Mouse (Mus musculus) heart, embryonic 13.5 days (tissue): ENCODE measurements at regions not wholly inside any gene's neighbourhood (a gene's known extent, or its start where the extent isn't known, plus 50 kb on each side); places are given as distances from the start of the nearest gene placed in this dataset.

ENCODE experiments used
- ATAC-seq: fragments of 200-750 bp; cut with Nextera tagmentation; 2 replicates; pipeline ENCODE4 v1.8.0; 2017; ENCODE audit warnings: moderate TSS enrichment; ENCODE audit not compliant: insufficient number of reproducible peaks, low FRiP score, low TSS enrichment; ENCODE audit errors: extremely low read depth
- H3K27ac ChIP-seq: fragments of 300-500 bp; sonication (generic); replicated peaks from 2 replicates; pipeline ENCODE4 v1.5.1; 2015; ENCODE audit warnings: moderate library complexity, mild to moderate bottlenecking, inconsistent platforms
- H3K27me3 ChIP-seq: fragments of 300-500 bp; sonication (generic); replicated peaks from 2 replicates; pipeline ENCODE4 v1.6.1; 2015; ENCODE audit warnings: mild to moderate bottlenecking, inconsistent platforms
- H3K36me3 ChIP-seq: fragments of 300-500 bp; sonication (generic); 2 replicates; pipeline ENCODE4 v1.6.1; 2015; ENCODE audit warnings: mild to moderate bottlenecking, inconsistent platforms
- H3K4me1 ChIP-seq: fragments of 300-500 bp; sonication (generic); 2 replicates; pipeline ENCODE4 v1.6.1; 2015; ENCODE audit warnings: inconsistent platforms
- H3K4me2 ChIP-seq: fragments of 300-500 bp; sonication (generic); 2 replicates; pipeline ENCODE4 v1.6.1; 2015; ENCODE audit warnings: inconsistent platforms, mild to moderate bottlenecking, moderate library complexity
- H3K4me3 ChIP-seq: fragments of 300-500 bp; sonication (generic); 2 replicates; pipeline ENCODE4 v1.5.1; 2015; ENCODE audit warnings: moderate library complexity, mild to moderate bottlenecking, inconsistent platforms
- H3K9ac ChIP-seq: fragments of 300-500 bp; sonication (generic); 2 replicates; pipeline ENCODE4 v1.6.1; 2015; ENCODE audit warnings: inconsistent platforms, mild to moderate bottlenecking, moderate library complexity
- H3K9me3 ChIP-seq: fragments of 300-500 bp; sonication (generic); 2 replicates; pipeline ENCODE4 v1.6.1; 2016; ENCODE audit warnings: inconsistent platforms
- WGBS: fragments of 180-500 bp; shearing (Covaris S2); methylation state at CpG from one replicate; pipeline ENCODE4 v1.1.7; 2015; ENCODE audit warnings: mixed read lengths; 5-methylcytosine and 5-hydroxymethylcytosine counted together

DNA sequence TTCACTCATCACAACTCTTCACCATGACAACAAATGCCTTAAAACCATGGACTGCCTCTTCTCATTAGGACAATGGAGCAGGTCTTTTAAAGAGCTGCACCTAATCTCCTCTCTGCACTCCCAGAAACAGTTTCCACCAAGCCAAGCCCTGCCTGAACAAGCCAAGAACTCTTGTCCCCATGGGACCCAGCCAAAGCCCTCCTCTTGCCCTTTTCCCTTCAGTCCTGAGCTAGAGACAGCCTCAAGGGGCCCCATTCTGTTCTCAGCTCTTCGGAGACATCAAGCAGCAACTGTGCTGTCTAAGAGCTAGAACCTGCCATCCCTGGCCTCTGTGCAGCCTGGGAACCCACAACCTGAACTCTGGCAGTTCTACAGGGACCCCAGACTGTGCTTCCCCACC is 345.0 kb upstream of the Irak1bp1 start:
- ATAC-seq: no peak
- H3K9me3 ChIP-seq: no peaks in the 10 kb centered on the region
- H3K27ac ChIP-seq: no peak overlapping the region
- H3K4me2 ChIP-seq: no peak overlapping the region
- no peak overlapping the region for H3K4me3 ChIP-seq
- no peaks in the 10 kb centered on the region for H3K4me1 ChIP-seq
- no peak overlapping the region for H3K9ac ChIP-seq
- H3K27me3 ChIP-seq: no peaks in the 10 kb centered on the region
- H3K36me3 ChIP-seq: no peaks in the 10 kb centered on the region
- WGBS: 69% methylated on average over 1 of the region's 1 CpGs

GRCm38 (mm10) chr9:82493440-82493839 is 335.9 kb upstream of the Irak1bp1 start:
- Histone ChIP-seq H3K4me2 (no peak overlapping the region), H3K27me3 (no peaks in the 10 kb centered on the region), H3K9me3 (no peaks in the 10 kb centered on the region), H3K4me1 (no peaks in the 10 kb centered on the region), H3K36me3 (no peaks in the 10 kb centered on the region), H3K27ac (no peak overlapping the region), H3K4me3 (no peak overlapping the region), H3K9ac (no peak overlapping the region)
- no peak for ATAC-seq

GRCm38 (mm10) chr9:82510014-82510413 is 319.3 kb upstream of the Irak1bp1 start:
- Histone ChIP-seq H3K27ac (no peak overlapping the region), H3K27me3 (no peaks in the 10 kb centered on the region), H3K4me3 (no peak overlapping the region), H3K9me3 (no peaks in the 10 kb centered on the region), H3K9ac (no peak overlapping the region), H3K4me1 (no peaks in the 10 kb centered on the region), H3K36me3 (no peaks in the 10 kb centered on the region), H3K4me2 (no peak overlapping the region)
- 53% methylated on average over 2 of the region's 2 CpGs for WGBS
- no peak for ATAC-seq

DNA sequence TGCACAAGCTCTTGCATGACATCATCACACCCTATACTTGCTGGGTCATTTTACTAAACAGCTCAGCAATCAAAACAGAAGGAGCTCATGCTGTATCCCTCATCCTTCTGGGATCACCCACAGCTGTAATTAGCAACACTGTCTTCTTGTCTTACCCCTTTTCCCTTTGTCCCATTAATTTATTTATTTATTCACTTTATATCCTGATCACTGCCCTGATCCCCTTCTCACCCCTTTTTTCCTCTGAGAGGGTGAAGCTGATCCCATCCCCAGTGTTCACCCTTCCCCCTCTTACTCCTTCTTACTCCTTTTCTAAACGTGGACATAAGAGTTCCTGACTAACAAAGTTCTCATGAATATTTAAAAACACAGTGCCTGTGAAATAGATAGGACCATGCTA is 310.3 kb upstream of the Irak1bp1 start:
- Histone ChIP-seq H3K27ac (no peak overlapping the region), H3K27me3 (no peaks in the 10 kb centered on the region), H3K36me3 (no peaks in the 10 kb centered on the region), H3K4me2 (no peak overlapping the region), H3K9me3 (no peaks in the 10 kb centered on the region), H3K4me3 (no peak overlapping the region), H3K4me1 (no peaks in the 10 kb centered on the region), H3K9ac (no peak overlapping the region)
- ATAC-seq: no peak
- WGBS: 25% methylated on average over 1 of the region's 1 CpGs

DNA sequence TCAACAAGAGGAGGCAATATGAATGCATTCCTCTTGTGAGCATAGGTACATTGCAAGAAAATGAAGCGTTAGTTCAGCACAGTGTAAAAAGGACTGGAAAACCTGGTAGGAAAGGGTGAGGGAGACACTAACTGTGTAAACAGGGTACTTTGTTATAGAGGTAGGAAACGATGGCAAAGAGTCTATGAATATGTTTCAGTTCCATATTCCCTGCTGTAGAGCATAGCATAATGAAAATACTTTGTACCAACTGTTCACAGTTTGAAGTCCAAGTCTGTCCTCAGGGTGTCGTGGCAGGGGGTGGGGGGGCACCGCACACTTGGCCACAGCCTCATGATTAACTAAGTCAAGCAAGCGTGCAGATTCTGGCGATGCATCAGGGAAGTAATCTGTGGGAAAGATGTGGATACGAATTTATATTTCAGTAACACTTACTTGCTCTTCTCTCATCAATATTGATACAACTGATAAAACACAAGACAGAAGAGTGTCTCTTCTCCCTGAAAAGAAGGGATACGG is 301.4 kb upstream of the Irak1bp1 start:
- Histone ChIP-seq H3K27me3 (no peaks in the 10 kb centered on the region), H3K36me3 (no peaks in the 10 kb centered on the region), H3K4me1 (no peaks in the 10 kb centered on the region), H3K4me3 (no peak overlapping the region), H3K27ac (no peak overlapping the region), H3K9me3 (no peaks in the 10 kb centered on the region), H3K9ac (no peak overlapping the region), H3K4me2 (no peak overlapping the region)
- ATAC-seq: no peak
- WGBS: 70% methylated on average over 8 of the region's 8 CpGs

DNA sequence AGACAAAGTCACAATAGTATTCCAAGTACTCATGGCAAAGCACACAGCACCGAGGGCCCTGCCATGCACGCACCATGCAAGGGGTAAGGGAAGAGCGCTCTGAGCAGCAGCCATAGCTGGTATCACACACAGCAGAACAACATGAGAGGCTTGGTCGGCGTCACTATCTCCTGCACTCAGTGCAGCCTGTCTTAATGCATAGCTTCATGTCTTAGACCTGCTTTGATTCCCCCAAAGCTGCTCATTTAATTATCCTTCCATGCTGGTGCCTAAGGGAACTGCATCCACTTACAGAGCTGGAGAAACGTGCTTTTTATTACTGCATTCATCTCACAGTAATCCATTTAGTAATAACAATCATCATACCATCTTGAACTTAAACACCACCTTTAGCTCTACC is 276.6 kb upstream of the Irak1bp1 start:
- Histone ChIP-seq H3K27ac (no peak overlapping the region), H3K4me1 (no peaks in the 10 kb centered on the region), H3K27me3 (no peaks in the 10 kb centered on the region), H3K9me3 (no peaks in the 10 kb centered on the region), H3K4me2 (no peak overlapping the region), H3K4me3 (no peak overlapping the region), H3K9ac (no peak overlapping the region), H3K36me3 (no peaks in the 10 kb centered on the region)
- WGBS: 71% methylated on average over 6 of the region's 6 CpGs
- ATAC-seq: no peak

DNA sequence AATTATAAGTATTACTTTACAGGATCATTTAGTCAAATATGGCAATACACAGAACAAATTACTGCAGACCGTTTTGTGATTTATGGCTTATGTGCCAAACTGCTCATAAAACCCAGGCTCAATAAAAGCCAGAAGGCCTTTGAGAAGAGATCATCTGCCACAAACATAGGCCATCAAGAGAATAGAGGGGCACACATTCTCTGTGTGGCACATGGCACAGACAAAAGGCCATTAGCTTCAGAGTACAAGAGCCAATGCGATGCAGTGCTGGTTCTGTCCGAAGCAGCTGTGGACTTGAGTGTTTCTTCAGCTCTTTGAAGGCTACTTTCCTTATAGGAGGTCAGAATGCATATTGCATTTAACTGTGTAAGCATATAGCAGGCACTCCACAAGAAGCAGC is 276.1 kb upstream of the Irak1bp1 start:
- no peaks in the 10 kb centered on the region for H3K4me1 ChIP-seq
- H3K4me2 ChIP-seq: no peak overlapping the region
- no peaks in the 10 kb centered on the region for H3K9me3 ChIP-seq
- H3K36me3 ChIP-seq: no peaks in the 10 kb centered on the region
- H3K27me3 ChIP-seq: no peaks in the 10 kb centered on the region
- ATAC-seq: no peak
- H3K9ac ChIP-seq: no peak overlapping the region
- no peak overlapping the region for H3K27ac ChIP-seq
- WGBS: 79% methylated on average over 3 of the region's 3 CpGs
- H3K4me3 ChIP-seq: no peak overlapping the region

DNA sequence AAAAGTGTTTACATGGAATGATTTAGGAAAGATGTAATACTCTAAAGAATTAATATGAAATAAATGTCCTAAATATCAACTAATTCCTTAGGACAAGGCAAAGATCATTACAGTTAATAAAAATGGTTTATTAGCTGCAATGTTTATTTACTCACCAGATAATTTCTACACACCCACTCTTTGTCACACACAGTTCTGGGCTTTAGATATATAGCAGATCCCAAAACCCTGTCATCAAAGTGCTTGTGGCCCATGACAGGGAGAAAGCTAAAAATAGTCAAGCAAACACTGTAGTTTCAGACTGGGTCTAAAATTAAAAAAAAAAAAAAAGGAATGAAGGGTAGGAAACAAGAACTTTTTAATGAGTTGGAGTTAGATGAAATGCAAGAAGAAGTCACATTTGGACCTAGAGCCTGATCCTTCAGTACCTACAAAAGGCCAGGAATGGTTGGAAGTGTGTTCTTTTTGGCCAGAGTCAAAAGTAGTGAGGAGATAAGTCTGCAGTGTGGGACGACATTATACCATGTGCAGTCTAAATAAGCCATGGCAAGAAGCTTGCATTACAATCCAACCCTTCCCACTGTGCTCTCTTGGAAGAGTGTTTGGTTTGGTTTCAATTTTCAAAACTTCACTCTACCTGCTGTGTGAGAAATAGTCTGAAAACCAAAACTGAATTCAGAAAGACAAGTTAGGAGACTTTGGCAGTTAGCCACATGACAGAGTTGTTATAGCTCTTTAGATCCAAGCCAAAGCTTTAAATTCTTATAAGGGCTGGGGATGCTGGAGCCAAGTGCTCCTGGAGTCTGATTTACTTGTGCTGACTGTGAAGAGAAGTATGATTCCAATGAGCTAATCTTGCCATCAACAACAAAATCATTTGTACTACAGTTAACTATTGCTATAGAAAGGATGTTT is 266.5 kb upstream of the Irak1bp1 start:
- peak overlapping the region; percentile 40 for H3K4me2 ChIP-seq
- ATAC-seq: peak; percentile 51; the same call in 1 of the 2 replicates
- no peaks in the 10 kb centered on the region for H3K36me3 ChIP-seq

DNA sequence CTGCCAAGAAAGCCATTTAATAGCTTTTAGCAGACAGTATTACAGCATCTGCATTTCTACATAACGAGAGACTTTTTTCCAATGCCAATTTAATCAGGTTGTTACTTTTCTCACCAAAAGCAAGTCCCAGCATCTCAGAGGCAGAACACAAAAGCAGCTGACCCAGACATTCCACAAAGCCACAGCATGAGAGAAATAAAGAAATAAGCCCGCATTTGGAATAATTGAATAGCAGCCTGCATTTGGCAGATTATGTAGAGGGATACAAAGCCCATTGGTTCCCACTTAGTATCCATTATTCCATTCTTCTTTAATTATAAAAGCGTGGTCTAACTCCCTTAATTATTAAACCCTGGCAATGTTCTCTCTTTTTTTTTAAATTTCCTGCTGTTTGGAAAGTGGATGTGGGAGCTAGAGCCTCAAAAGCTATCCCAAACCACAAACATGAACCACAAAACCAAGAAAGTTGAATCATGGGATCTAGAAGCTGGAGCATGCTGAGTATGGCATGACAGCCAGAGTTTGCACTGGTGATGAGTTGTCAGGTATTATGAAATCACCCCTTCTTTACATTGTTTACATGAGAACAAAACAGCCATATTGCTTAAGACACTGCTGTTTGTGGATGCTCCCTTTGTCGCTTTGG is 247.8 kb upstream of the Irak1bp1 start:
- 68% methylated on average over 4 of the region's 4 CpGs for WGBS
- ATAC-seq: no peak
- no peak overlapping the region for H3K4me2 ChIP-seq

More for the DNA sequence above, 266.5 kb upstream of the Irak1bp1 start:
- Histone ChIP-seq H3K27ac (peak overlapping the region; percentile 77), H3K4me1 (peaks cover 7% of the 10 kb centered on the region), H3K4me3 (no peak overlapping the region), H3K27me3 (no peaks in the 10 kb centered on the region), H3K9ac (no peak overlapping the region), H3K9me3 (no peaks in the 10 kb centered on the region)
- WGBS: 13% methylated on average over 1 of the region's 1 CpGs

DNA sequence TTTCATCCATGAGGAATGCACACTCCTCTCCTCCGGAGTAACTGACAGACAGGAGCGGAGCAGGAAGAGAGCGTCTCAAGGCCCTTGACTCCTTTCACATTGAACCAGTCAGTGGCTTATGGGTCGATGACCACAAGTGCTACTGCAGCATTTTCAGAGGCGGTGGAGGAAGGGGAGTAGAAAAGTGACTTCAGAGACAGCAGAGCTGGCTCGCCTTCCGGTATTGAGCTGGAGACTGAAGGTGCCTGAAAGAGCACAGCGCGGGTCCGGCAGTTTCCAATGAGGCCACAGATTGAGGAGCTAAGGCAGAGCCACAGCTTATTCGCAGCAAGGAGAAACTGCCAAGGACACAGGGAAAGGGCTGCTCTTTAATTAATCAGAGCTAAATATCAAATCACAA is 220.2 kb upstream of the Irak1bp1 start:
- Histone ChIP-seq H3K4me2 (no peak overlapping the region), H3K27me3 (no peaks in the 10 kb centered on the region), H3K9me3 (no peaks in the 10 kb centered on the region), H3K36me3 (no peaks in the 10 kb centered on the region), H3K4me3 (no peak overlapping the region), H3K9ac (no peak overlapping the region), H3K4me1 (0 out of 2 replicates have a peak, but pooled peaks cover 3% of the 10 kb centered on the region), H3K27ac (no peak overlapping the region)
- WGBS: 58% methylated on average over 11 of the region's 11 CpGs
- no peak for ATAC-seq

More for the DNA sequence above, 247.8 kb upstream of the Irak1bp1 start:
- no peaks in the 10 kb centered on the region for H3K9me3 ChIP-seq
- no peak overlapping the region for H3K27ac ChIP-seq
- H3K4me3 ChIP-seq: no peak overlapping the region
- H3K36me3 ChIP-seq: no peaks in the 10 kb centered on the region
- H3K9ac ChIP-seq: no peak overlapping the region
- no peaks in the 10 kb centered on the region for H3K27me3 ChIP-seq
- H3K4me1 ChIP-seq: no peaks in the 10 kb centered on the region

GRCm38 (mm10) chr9:82609946-82610345 is 219.4 kb upstream of the Irak1bp1 start:
- ATAC-seq: no peak
- Histone ChIP-seq H3K27ac (no peak overlapping the region), H3K4me3 (no peak overlapping the region), H3K4me1 (0 out of 2 replicates have a peak, but pooled peaks cover 3% of the 10 kb centered on the region), H3K27me3 (no peaks in the 10 kb centered on the region), H3K9me3 (no peaks in the 10 kb centered on the region), H3K9ac (no peak overlapping the region), H3K4me2 (no peak overlapping the region), H3K36me3 (no peaks in the 10 kb centered on the region)
- 82% methylated on average over 4 of the region's 4 CpGs for WGBS
